Mouse (Mus musculus): ENCODE results near the gene Psmb3. TPM values are rescaled to one million over a fixed set of nuclear protein-coding genes. Genes with fewer than 3 reads are reported as not detected.

Gene Psmb3
- total and polyA plus RNA-seq, 3 experiments = 560 to 1,251 (median 863) TPM

- Histone ChIP-seq H3K36me3 (replicated peaks in 1 of 2; ENCODE audit: control insufficient read depth in 1 of 2, insufficient read depth in 1 of 2, low read length in 1 of 2) (peaks cover 36 to 51% of the 10 kb centered on the region in 2 experiments), H3K27me3 (replicated peaks) (no peaks in the 10 kb centered on the region), H3K9me3 (replicated peaks; ENCODE audit: low read length) (no peaks in the 10 kb centered on the region), H3K4me2 (ENCODE audit: insufficient read depth, low read depth, poor library complexity, severe bottlenecking) (no peak overlapping the region), H3K79me2 (replicated peaks; ENCODE audit: control insufficient read depth, extremely low read depth, insufficient read depth, poor library complexity, severe bottlenecking) (no peaks in the 10 kb centered on the region; the same call in 1 of the 2 replicates), H3K4me1 (ENCODE audit: control insufficient read depth in 1 of 2, insufficient read depth in 2 of 2) (peaks cover 6 to 24% of the 10 kb centered on the region in 2 experiments; a peak in 3 of 4 replicates), H3K9ac (ENCODE audit: insufficient read depth, low read depth) (no peak overlapping the region), H3K4me3 (replicated peaks in 1 of 3; ENCODE audit: low read depth in 2 of 3, low read length in 2 of 3, poor library complexity in 1 of 3) (no peak overlapping the region), H3K27ac (ENCODE audit: insufficient read depth, low read depth) (no peak overlapping the region)
- no peak for TF ChIP-seq SIN3A (IDR thresholded peaks at IDR 0.05; ENCODE audit: low read length)
- no peak for TF ChIP-seq ZMIZ1 (IDR thresholded peaks at IDR 0.05; ENCODE audit: low read depth, low read length)
- TF ChIP-seq RCOR1 (conservative IDR thresholded peaks at IDR 0.05; ENCODE audit: low read depth, low read length) = no peak
- TF ChIP-seq ETS1 (conservative IDR thresholded peaks at IDR 0.05; ENCODE audit: low read depth, low read length) = no peak
- no peak for TF ChIP-seq MAZ (IDR thresholded peaks at IDR 0.05; ENCODE audit: low read depth, low read length)
- TF ChIP-seq CHD2 (IDR thresholded peaks at IDR 0.05; ENCODE audit: low read length) = no peak
- TF ChIP-seq CHD1 (IDR thresholded peaks at IDR 0.05; ENCODE audit: low read depth, low read length) = no peak
- TF ChIP-seq MAX (IDR thresholded peaks at IDR 0.05; ENCODE audit: low read length) = no peak
- TF ChIP-seq RAD21 (IDR thresholded peaks at IDR 0.05; ENCODE audit: low read depth, low read length) = no peak
- no peak for TF ChIP-seq HCFC1 (IDR thresholded peaks at IDR 0.05; ENCODE audit: low read depth, low read length)
- TF ChIP-seq E2F4 (IDR thresholded peaks at IDR 0.05; ENCODE audit: insufficient replicate concordance, low read depth, low read length) = no peak
- no peak for TF ChIP-seq ZC3H11A (IDR thresholded peaks at IDR 0.05; ENCODE audit: low read depth, low read length)
- no peak for TF ChIP-seq POLR2A (IDR thresholded peaks at IDR 0.05; ENCODE audit: low read depth, low read length)
- in situ Hi-C loops (cut with MboI; ENCODE audit: low pct_ligation_motif_present, low pct_unique_long_range_greater_than_20kb, low sequenced_read_pairs) (no loop called here), dilution Hi-C loops (cut with MboI; ENCODE audit: extremely low pct_ligation_motif_present, extremely low pct_unique_long_range_greater_than_20kb, low sequenced_read_pairs) (no loop called here)
- no peak for DNase-seq (ENCODE audit: extremely low read depth)
Measured at GRCm38 (mm10) chr11:97694435-97694834, 8.8 kb upstream of the Psmb3 start.

GRCm38 (mm10) chr11:97694921-97695711 is 8.1 kb upstream of the Psmb3 start:
- H3K36me3 ChIP-seq (replicated peaks in 1 of 2; ENCODE audit: control insufficient read depth in 1 of 2, insufficient read depth in 1 of 2, low read length in 1 of 2) = peaks cover 33 to 46% of the 10 kb centered on the region in 2 experiments
- dilution Hi-C loops (cut with MboI; ENCODE audit: extremely low pct_ligation_motif_present, extremely low pct_unique_long_range_greater_than_20kb, low sequenced_read_pairs) = no loop called here
- H3K9me3 ChIP-seq (replicated peaks; ENCODE audit: low read length) = no peaks in the 10 kb centered on the region
- TF ChIP-seq USF2 (conservative IDR thresholded peaks at IDR 0.05; ENCODE audit: low read depth, low read length) (no peak), CTCF (conservative IDR thresholded peaks at IDR 0.05 in 1 of 2, IDR thresholded peaks at IDR 0.05 in 1 of 2; ENCODE audit: low read depth in 2 of 2, low read length in 2 of 2) (no peak)
- in situ Hi-C loops (cut with MboI; ENCODE audit: low pct_ligation_motif_present, low pct_unique_long_range_greater_than_20kb, low sequenced_read_pairs) = loop anchor here (5.0 kb wide), 1 partner anchor 63 kb away; no protein-coding TSS in a partner anchor
- no peaks in the 10 kb centered on the region; the same call in 1 of the 2 replicates for H3K79me2 ChIP-seq (replicated peaks; ENCODE audit: control insufficient read depth, extremely low read depth, insufficient read depth, poor library complexity, severe bottlenecking)
- no peak for DNase-seq (ENCODE audit: extremely low read depth)
- H3K27ac ChIP-seq (ENCODE audit: insufficient read depth, low read depth) = no peak overlapping the region
- H3K4me3 ChIP-seq (replicated peaks in 1 of 3; ENCODE audit: low read depth in 2 of 3, low read length in 2 of 3, poor library complexity in 1 of 3) = no peak overlapping the region
- no peak overlapping the region for H3K9ac ChIP-seq (ENCODE audit: insufficient read depth, low read depth)
- no peak overlapping the region for H3K4me2 ChIP-seq (ENCODE audit: insufficient read depth, low read depth, poor library complexity, severe bottlenecking)
- peaks cover 6 to 23% of the 10 kb centered on the region in 2 experiments; a peak in 3 of 4 replicates for H3K4me1 ChIP-seq (ENCODE audit: control insufficient read depth in 1 of 2, insufficient read depth in 2 of 2)
- H3K27me3 ChIP-seq (replicated peaks) = peaks cover under 1% of the 10 kb centered on the region

All from CH12.LX (cell line).